Mouse (Mus musculus) gastrocnemius, postnatal 4 days (tissue): ENCODE measurements around the gene Tgfbr1. TPM values are rescaled to one million over a fixed set of nuclear protein-coding genes. Genes with fewer than 3 reads are reported as not detected.

ENCODE experiments used
- total RNA-seq, 2 experiments: library from RNA; stranded (reverse); gene quantifications; 2 replicates each; pipeline ENCODE4 v1.2.3; 2021

The Tgfbr1 gene
- total RNA-seq, 2 experiments from 2014 or later: 35.2 to 40.8 TPM

Other genes starting within 250 kb of the Tgfbr1 start
- 100 to 1,000 TPM; 285 to 337 TPM for gene Col15a1, start 145.1 kb upstream of the Tgfbr1 start, total RNA-seq
- 10 to 100 TPM; 21.7 to 24.9 TPM for gene Alg2, start 121.1 kb downstream of the Tgfbr1 start, total RNA-seq
- gene Sec61b, start 121.4 kb downstream of the Tgfbr1 start, total RNA-seq: 10 to 100 TPM; 73.0 to 74.5 TPM